Mouse (Mus musculus): ENCODE results near the gene 4933430I17Rik. TPM values are rescaled to one million over a fixed set of nuclear protein-coding genes. Genes with fewer than 3 reads are reported as not detected.

Gene 4933430I17Rik
- polyA plus RNA-seq, 1 experiment from 2014 or later = 1.2 TPM

DNA sequence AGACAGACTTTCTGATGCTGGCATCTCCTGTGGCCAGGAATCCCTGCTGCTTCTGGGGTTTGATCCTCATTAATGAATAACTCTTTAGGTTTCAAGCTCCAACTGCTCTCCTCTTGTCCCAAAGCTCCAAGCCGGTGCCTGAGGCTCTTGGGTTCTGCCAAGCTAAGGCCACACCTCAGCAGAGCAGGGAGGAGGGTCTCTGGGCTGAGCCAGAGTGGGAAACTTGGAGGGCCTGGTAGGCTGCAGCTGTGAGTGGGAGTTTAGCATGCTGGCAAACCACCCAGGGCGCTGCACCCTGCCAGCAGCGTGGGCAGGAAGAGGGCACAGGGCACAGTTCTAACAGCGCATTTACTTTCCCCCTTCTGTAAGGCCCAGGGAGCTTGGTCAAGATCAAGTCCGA is 16.3 kb upstream of the 4933430I17Rik start:
- H3K36me3 ChIP-seq (replicated peaks) = peaks cover 56% of the 10 kb centered on the region
- WGBS = 93% methylated on average over 5 of the region's 5 CpGs
- H3K9me3 ChIP-seq = no peaks in the 10 kb centered on the region

DNA sequence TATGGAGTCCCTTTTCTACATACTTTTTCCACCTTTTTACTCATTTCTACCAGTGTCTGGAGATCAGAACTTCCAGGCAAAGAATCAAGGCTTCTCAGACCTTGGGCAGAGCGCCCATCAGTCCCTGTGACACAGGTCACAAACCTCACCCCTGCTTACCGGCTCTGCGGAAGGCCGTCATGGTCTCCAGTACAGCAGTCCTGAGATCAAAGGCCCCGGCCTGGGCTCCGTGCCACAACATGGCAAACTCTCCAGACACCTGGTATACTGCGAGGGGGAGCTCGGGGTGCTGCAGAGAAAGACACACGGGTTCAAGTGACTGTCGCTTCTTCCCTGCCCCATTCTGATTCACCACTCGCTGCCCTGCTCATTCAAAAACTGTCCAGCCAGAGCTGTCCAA is 15.2 kb upstream of the 4933430I17Rik start:
- Histone ChIP-seq H3K4me3 (no peak overlapping the region), H3K27me3 (replicated peaks) (no peaks in the 10 kb centered on the region), H3K4me1 (no peaks in the 10 kb centered on the region), H3K4me2 (no peak overlapping the region), H3K9me3 (no peaks in the 10 kb centered on the region), H3K9ac (no peak overlapping the region), H3K36me3 (replicated peaks) (peaks cover 56% of the 10 kb centered on the region), H3K27ac (no peak overlapping the region)
- 92% methylated on average over 11 of the region's 11 CpGs for WGBS
- no peak for ATAC-seq (replicated peaks)

More for the DNA sequence above, 16.3 kb upstream of the 4933430I17Rik start:
- ATAC-seq (replicated peaks) = no peak
- Histone ChIP-seq H3K27me3 (replicated peaks) (no peaks in the 10 kb centered on the region), H3K4me2 (no peak overlapping the region), H3K27ac (no peak overlapping the region), H3K4me1 (no peaks in the 10 kb centered on the region), H3K9ac (no peak overlapping the region), H3K4me3 (no peak overlapping the region)

DNA sequence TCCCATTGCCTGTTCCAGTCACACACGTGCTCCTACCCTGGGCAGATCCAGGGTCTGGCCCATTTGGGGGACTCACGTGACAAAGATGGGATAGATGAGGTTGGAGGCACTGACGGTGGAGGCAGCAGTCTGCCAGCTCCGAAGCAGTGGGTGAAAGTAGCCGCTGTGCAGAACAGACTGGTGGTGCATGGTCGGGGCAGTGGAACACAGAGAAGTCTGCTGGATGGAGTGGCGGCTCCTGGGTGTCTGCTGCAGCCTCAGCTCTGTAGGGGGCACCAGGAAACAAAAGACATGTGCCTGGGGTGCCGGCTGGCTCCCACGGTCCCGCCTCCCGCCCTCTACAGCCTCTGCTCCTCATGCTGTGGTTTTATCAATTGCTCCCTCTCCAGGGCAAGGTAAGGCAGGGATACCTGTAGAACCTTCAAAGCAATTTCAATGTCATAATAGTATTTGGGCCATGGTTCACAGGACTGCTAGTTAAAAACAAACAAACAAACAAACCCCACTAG is 11.1 kb upstream of the 4933430I17Rik start:
- H3K4me3 ChIP-seq = no peak overlapping the region
- H3K4me1 ChIP-seq = peaks cover 11% of the 10 kb centered on the region
- H3K9me3 ChIP-seq = no peaks in the 10 kb centered on the region
- H3K36me3 ChIP-seq (replicated peaks) = peaks cover 43% of the 10 kb centered on the region
- WGBS = 52% methylated on average over 11 of the region's 11 CpGs
- H3K27ac ChIP-seq = no peak overlapping the region
- ATAC-seq (replicated peaks) = no peak
- no peak overlapping the region for H3K9ac ChIP-seq
- no peak overlapping the region for H3K4me2 ChIP-seq
- H3K27me3 ChIP-seq (replicated peaks) = no peaks in the 10 kb centered on the region

DNA sequence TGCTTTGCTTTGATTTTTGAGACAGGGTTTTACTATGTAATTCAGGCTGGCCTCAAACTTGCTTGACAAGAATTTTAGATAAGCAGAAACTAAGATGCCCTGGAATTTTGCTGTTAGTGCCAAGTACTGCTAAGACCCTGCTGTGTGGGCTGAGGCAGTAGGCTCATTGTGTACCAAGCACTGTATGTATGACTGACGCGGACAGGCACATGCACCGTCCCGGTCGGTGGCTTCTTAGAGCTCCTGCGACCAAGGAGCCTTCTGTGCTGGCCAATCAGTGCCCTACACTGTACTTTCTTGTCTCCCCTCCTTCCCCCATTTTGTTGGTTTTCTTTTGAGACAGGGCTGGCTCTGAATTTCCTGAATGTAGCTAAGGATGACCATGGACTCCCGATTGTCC is 10.2 kb upstream of the 4933430I17Rik start:
- no peak for ATAC-seq (replicated peaks)
- H3K4me2 ChIP-seq = no peak overlapping the region
- H3K27ac ChIP-seq = no peak overlapping the region
- peaks cover 33% of the 10 kb centered on the region for H3K36me3 ChIP-seq (replicated peaks)
- H3K4me3 ChIP-seq = no peak overlapping the region
- no peaks in the 10 kb centered on the region for H3K27me3 ChIP-seq (replicated peaks)
- no peaks in the 10 kb centered on the region for H3K9me3 ChIP-seq
- 91% methylated on average over 7 of the region's 7 CpGs for WGBS
- H3K9ac ChIP-seq = no peak overlapping the region
- H3K4me1 ChIP-seq = peaks cover 13% of the 10 kb centered on the region

DNA sequence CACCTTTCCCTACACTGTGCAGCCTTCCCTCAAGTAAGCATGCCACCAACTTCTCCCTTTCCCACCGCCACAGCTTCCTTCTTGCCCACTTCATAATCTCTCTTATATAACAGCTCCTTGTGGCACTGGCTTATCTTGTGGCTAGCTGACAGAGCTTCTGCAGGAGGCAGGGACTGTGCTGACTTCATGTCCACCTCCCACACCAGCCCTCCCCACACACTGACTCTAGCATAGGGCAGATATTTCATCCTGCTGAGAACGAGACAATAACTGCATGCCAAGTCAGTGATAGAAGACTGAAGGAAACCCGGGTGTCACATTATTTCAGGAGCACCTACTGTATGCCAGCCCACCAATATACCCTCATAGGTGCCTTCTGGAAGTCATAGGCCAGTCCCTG is 9.7 kb upstream of the 4933430I17Rik start:
- H3K4me2 ChIP-seq = no peak overlapping the region
- H3K27me3 ChIP-seq (replicated peaks) = no peaks in the 10 kb centered on the region
- no peak for ATAC-seq (replicated peaks)
- H3K4me3 ChIP-seq = no peak overlapping the region
- no peaks in the 10 kb centered on the region for H3K9me3 ChIP-seq
- WGBS = 82% methylated on average over 3 of the region's 3 CpGs
- no peak overlapping the region for H3K9ac ChIP-seq
- peaks cover 18% of the 10 kb centered on the region for H3K4me1 ChIP-seq
- peaks cover 29% of the 10 kb centered on the region for H3K36me3 ChIP-seq (replicated peaks)
- no peak overlapping the region for H3K27ac ChIP-seq

DNA sequence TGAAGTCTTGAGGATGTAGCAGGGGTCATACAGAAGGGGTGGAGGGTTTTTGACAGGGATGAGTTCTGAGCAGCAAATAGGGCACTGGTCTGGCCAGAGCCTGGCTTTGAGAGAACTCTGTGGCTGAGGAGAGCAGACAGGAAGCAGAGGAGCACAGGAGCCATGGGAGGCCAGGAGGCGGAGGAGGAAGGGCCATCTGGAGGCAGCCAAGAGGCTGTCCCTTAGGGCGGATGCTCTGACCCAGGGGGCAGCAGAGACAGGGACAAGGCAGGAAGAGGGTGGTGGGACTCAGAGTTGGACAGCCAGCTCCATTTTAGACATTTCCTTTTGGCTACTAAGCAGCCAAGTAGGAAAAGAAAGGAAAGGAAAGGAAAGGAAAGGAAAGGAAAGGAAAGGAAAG is 9.1 kb upstream of the 4933430I17Rik start:
- WGBS = 40% methylated on average over 2 of the region's 2 CpGs
- H3K27me3 ChIP-seq (replicated peaks) = no peaks in the 10 kb centered on the region
- no peaks in the 10 kb centered on the region for H3K9me3 ChIP-seq
- no peak overlapping the region for H3K27ac ChIP-seq
- no peak overlapping the region for H3K9ac ChIP-seq
- no peak overlapping the region for H3K4me3 ChIP-seq
- peaks cover 24% of the 10 kb centered on the region for H3K36me3 ChIP-seq (replicated peaks)
- no peak overlapping the region for H3K4me2 ChIP-seq
- ATAC-seq (replicated peaks) = no peak
- H3K4me1 ChIP-seq = peaks cover 22% of the 10 kb centered on the region

DNA sequence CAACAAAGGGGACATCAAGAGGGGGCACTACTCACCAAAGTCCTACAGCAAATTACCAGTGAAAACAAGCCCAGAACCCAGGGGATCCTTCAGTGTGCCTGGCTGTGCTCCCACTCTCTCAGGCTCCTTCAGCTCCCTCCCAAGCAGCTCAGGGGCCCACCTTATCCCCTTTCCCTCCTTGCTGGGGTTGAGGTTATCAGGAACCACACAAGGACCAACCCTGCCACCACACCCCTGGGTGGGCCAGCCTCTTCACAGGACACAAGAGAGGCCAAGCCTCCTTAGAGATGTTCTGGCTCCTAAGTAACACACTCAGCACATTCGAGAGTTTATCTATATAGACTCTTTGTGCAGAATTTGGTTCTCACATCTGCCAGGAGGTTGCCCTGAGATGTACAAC is 8.6 kb upstream of the 4933430I17Rik start:
- H3K4me3 ChIP-seq = no peak overlapping the region
- peaks cover 22% of the 10 kb centered on the region for H3K4me1 ChIP-seq
- H3K4me2 ChIP-seq = no peak overlapping the region
- H3K36me3 ChIP-seq (replicated peaks) = peaks cover 19% of the 10 kb centered on the region
- ATAC-seq (replicated peaks) = no peak
- H3K27ac ChIP-seq = no peak overlapping the region
- H3K9me3 ChIP-seq = no peaks in the 10 kb centered on the region
- WGBS = 97% methylated on average over 1 of the region's 1 CpGs
- no peaks in the 10 kb centered on the region for H3K27me3 ChIP-seq (replicated peaks)
- H3K9ac ChIP-seq = no peak overlapping the region

DNA sequence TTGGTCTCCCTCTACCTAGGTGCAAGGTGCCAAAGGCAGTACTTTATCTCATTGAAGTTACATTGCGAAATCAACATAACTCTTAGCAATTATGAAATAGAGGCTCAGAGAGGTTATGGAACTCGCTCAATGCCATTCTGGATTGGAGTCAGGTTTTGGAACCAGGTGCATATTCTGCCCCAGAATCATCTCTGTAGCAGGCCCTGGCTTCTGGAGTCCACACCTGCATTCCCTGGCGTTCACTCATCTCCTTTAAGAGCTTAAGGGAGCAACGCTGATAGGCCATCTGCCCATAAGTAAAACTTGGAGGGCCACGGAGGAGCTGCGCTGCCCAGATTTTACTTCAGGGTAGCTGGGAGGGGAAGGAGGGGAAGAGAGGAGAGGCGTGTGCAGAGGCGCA is 8.1 kb upstream of the 4933430I17Rik start:
- Histone ChIP-seq H3K9me3 (no peaks in the 10 kb centered on the region), H3K4me2 (no peak overlapping the region)
- WGBS = 93% methylated on average over 8 of the region's 8 CpGs

DNA sequence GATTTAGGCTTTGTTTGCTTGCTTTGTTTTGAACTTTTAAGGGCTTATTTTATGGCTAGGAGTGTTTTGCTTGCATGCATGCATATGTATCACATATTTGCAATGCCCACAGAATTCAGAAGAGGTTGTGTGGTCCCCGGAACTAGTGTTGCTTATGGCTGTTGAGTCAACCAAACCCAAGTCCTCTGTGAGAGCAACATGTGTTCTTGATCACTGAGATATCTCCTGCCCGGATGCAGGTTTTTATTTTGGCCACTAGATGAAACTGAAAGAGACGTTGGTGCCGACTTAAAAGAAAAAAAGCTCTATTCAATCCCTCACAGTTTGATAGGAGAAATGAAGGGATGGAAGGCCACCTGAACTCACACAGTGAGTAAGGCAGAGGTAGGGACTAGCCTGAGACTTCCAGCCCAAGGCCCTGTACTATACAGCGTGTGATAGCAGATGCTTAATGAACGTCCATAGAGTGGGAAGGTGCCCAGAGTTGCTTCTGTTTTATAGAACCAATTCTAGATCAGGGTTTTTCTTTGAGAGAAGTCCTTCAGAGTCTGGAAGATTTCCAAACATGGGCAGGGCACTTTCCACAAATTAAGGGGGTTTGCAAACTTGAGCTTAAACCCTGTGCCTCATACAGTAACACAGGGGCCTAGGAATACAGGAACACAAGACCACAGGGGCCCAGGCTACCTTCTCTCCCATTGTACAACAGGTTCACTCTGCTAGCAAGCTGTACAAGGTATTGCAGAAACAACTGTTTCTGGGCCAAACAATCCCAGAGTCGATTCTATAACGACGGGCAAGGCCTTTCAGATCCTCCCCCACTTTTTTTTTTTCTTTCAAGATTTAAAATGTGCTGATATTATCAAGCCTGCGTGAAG is 7.4 kb upstream of the 4933430I17Rik start:
- no peak overlapping the region for H3K27ac ChIP-seq
- H3K36me3 ChIP-seq (replicated peaks) = peaks cover 9% of the 10 kb centered on the region; the same call in 1 of the 2 replicates
- H3K27me3 ChIP-seq (replicated peaks) = no peaks in the 10 kb centered on the region
- 83% methylated on average over 10 of the region's 10 CpGs for WGBS
- H3K9me3 ChIP-seq = no peaks in the 10 kb centered on the region
- H3K4me2 ChIP-seq = no peak overlapping the region
- peaks cover 22% of the 10 kb centered on the region for H3K4me1 ChIP-seq
- H3K9ac ChIP-seq = no peak overlapping the region
- no peak overlapping the region for H3K4me3 ChIP-seq
- ATAC-seq (replicated peaks) = no peak

More for the DNA sequence above, 8.1 kb upstream of the 4933430I17Rik start:
- Histone ChIP-seq H3K36me3 (replicated peaks) (peaks cover 15% of the 10 kb centered on the region; the same call in 1 of the 2 replicates), H3K4me3 (no peak overlapping the region), H3K27ac (no peak overlapping the region), H3K9ac (no peak overlapping the region), H3K27me3 (replicated peaks) (no peaks in the 10 kb centered on the region), H3K4me1 (peaks cover 22% of the 10 kb centered on the region)
- no peak for ATAC-seq (replicated peaks)

DNA sequence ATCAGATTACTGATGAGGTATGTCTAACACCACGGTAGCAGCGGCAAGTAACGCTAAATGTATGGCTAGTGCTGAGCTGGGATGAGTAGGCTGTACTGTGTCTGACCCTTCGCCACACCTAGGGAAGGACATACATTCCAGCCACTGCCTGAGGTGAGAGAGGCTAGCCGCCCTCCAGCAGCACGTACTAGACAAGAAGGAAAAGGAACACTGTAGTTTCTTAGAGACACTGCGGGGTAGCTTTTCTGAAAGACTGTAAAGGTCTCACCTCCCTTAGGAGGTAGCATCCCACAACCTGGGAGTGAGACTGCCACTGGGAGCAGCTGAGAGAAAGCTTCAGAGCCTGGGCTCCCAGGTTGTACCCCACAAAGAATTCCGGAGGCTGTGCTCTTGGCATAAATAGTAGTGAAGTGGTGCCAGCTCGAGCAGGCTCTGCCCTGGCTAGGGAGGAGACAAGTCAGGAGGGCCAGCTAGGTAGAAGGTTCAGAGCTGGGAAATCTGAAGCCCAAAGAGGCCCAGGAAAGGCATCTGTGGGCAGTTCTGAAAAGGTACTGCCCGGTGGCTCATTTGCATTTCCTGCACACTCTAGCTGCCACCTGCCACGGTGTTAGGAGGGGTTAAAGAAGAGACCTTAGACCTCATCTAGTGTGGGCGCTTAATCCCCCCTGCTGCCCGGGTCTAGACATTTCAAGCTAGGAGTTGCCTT is 6.6 kb upstream of the 4933430I17Rik start:
- H3K36me3 ChIP-seq (replicated peaks) = peaks cover under 1% of the 10 kb centered on the region; the same call in 1 of the 2 replicates
- 0 out of 2 replicates have a peak, but pooled peaks have one; percentile 6 for ATAC-seq (replicated peaks)
- 53% methylated on average over 13 of the region's 13 CpGs for WGBS
- peak overlapping the region; percentile 82 for H3K4me3 ChIP-seq
- peak overlapping the region; percentile 91 for H3K9ac ChIP-seq
- H3K4me1 ChIP-seq = peaks cover 23% of the 10 kb centered on the region
- H3K27ac ChIP-seq = 0 out of 2 replicates have a peak overlapping the region, but pooled peaks have one; percentile 79
- H3K27me3 ChIP-seq (replicated peaks) = no peaks in the 10 kb centered on the region
- no peaks in the 10 kb centered on the region for H3K9me3 ChIP-seq
- peak overlapping the region; percentile 79 for H3K4me2 ChIP-seq

DNA sequence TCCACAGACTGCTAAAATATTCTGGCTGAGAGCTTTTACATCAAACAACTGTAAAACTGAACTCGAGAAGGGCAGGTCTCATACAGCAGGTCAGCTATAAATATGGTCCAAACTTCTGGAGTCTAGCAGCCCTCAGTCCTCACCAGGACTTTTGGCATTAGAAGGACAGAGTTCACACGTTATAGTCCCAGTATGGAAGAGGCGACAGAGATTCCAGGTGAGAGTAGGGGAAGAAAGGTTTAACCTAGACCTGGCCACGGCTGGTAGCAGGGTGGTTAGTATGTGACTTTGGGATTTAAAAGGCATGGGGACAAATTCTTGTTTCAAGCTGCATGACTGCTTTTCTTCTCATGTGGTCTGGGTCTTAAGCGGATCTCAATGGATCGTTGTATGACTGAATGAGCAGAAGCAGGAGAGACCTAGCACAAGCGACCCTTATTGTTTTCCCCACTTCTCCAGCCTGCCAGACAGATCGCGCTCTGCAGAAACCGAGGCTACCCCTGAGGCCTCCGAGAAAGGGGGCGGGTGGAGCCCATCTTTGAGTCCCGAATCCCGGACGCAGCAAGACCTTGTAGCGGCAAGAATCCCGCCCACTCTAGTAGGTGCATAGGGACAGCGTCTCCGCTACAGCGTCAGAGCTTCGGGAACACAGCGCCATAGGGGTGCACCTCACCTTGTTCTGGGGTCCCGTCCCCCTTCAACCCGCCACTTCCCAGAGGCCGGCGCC is 5.9 kb upstream of the 4933430I17Rik start:
- H3K4me3 ChIP-seq = peak overlapping the region; percentile 82
- H3K27me3 ChIP-seq (replicated peaks) = no peaks in the 10 kb centered on the region
- peak overlapping the region; percentile 91 for H3K9ac ChIP-seq
- H3K27ac ChIP-seq = peak overlapping the region; percentile 79
- peaks cover 31% of the 10 kb centered on the region for H3K4me1 ChIP-seq
- no peaks in the 10 kb centered on the region for H3K9me3 ChIP-seq
- no peaks in the 10 kb centered on the region for H3K36me3 ChIP-seq (replicated peaks)
- peak; percentile 85 for ATAC-seq (replicated peaks)
- peak overlapping the region; percentile 79 for H3K4me2 ChIP-seq
- under 1% methylated on average over 26 of the region's 26 CpGs for WGBS

DNA sequence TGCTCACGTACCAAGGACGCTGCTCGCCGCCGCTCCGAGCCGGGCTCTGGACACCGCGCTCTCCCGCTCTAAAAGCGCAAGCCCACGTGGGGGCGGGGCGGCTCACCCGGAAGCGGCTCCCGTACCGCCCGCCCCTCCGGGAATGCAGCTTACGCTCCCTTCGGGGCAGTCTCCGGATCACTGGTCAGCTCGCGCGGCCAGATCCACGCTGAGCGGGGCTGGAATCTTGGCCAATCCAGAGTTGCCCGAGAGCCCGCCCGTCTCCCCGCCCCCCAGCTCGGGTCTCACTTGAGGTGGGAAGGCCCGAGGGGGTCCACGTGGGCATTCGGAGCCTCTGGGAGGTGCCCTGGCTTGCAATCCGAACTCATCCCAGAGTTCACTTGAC is 5.3 kb upstream of the 4933430I17Rik start, which contains the start of gene Alad:
Gene Alad (minus strand): TSS at position 70 of the 385 bp plus-strand sequence.
- Histone ChIP-seq H3K9me3 (no peaks in the 10 kb centered on the region), H3K27ac (peak within 1 kb of the TSS; percentile 79), H3K4me3 (peak within 1 kb of the TSS; percentile 82), H3K4me2 (peak within 1 kb of the TSS; percentile 79), H3K27me3 (replicated peaks) (no peaks in the 10 kb centered on the region), H3K4me1 (peaks cover 34% of the 10 kb centered on the region), H3K36me3 (replicated peaks) (no peaks in the 10 kb centered on the region), H3K9ac (peak within 1 kb of the TSS; percentile 91)
- WGBS = under 1% methylated on average over 37 of the region's 37 CpGs
- peak; percentile 88 for ATAC-seq (replicated peaks)

Measured in midbrain, embryonic 15.5 days (tissue).